Mouse (Mus musculus) 3134 (cell line): ENCODE results near the gene Itga11.
"Not testable (repeated sequence)": the region's sequence is repeated elsewhere in the genome, so short reads cannot be mapped to it uniquely, and the experiment has no call there.

Source experiments
- DNase-seq: peaks from one replicate; pipeline ENCODE4 v3.0.0-alpha.2; 2011; ENCODE audit warnings: low spot score; ENCODE audit not compliant: insufficient read length; ENCODE audit errors: extremely low read depth

Itga11 gene

DNA sequence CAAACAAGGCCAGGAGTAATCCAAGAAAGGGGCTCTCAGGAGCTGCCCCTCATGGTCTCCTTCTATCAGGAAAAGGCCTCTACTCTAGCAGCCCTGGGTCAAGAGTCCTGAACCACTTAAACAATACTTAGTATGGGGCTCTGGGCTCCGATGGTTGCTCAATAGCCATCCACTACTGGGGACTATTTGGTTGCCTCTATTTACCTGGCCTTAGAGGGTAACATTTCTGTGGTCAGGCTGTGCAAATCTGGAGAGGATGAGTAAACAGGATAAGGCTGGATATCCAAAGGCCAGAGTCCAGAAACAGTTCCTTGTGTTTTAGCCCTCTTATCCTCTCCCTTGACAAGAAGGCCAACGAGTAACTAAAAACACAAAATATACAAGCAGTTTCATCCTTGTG lies 137.1 kb downstream of the Itga11 start:
- no peak for DNase-seq

DNA sequence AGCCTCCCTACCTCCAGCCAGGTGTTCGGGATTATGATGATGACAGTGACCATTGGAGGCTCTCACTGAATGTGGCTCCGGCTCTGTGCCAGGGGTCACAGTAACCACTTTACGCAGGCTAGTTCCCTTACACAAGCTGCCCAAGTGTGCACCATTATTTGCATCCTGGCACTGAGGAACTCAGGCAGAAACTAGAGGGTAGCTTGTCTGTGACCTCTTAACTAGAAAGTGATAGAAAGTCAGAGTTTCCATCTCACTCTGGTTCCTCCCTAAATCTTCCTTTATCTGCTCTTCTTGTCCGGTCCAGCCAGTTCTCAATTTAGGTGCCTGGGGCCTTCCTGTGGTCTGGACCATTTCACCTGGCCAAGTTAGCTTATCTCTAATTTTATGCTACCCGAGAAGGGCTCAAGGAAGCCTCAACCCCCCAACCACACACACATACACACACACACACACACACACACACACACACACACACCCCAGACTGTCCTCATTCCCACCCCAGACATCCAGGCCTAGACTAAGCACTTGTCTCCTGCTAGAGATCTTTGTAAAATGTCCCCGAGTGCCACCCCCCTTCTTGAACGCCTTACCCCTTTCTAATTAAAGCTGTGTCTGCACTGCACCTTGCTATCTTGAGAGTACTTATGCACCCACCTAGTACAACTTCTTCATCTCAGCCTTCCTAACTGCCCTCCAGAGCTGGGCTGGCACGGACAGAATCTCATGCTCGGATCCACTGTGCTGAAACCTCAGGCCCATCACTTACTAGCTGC lies 138.9 kb downstream of the Itga11 start:
- DNase-seq = no peak

DNA sequence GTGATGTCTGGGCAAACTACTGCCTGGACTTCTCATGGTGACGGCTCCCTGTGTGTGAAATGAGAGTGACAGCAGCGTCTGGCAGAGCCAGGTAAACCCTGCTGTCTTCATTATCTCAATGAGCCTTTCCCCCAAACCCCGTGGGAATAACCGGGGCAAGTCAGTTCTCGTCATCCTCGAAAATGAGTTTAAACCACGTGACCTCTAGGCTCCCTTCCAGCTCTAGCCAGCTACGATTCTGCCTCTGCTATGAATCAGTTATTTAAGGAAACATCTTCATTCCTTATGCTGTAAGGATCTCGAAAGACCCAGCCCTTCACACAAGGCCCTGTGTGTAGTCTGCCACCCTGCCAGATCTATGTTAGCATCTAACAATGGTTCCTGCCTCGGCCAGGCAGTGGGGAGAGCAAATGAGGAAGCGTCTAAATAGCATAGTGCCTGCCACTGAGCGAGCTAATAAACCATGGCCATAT lies 139.5 kb downstream of the Itga11 start:
- DNase-seq = peak; percentile 28

DNA sequence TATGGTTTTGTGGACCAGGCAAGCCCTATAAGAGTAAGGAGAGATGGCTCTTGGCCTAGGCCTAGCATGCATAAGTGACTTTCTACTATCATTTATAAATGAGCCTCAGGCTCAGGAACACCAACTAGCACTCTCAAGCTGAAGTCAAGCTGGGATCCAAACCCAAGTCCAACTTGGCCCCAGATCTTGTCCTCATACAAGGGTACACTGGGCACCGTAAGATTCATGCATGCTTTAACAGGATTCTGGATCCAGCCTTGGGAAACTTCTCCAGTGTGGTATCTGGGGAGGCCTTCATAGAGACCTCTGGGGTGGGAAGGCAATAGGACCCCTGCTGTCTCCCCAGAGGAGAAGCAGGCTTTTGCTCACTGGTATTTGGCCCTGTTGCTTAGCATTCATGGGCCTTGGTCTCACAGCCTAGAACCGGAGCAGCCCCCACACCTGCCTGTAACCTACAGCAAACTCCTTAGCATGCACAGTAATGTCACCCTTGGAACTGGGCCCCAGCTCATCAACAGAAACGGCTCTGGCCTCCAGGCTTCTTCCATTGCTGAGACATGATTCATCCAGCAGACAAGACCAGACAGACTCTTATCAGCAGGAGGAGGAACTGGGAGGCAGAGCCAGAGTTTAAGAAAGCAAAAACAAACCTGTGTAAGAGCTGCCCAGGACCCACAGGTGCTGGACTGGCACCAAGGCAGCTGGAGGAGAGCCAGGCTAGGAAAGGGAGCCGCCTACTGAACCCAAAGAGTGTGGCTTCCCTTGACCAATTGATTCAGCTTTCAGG lies 140.4 kb downstream of the Itga11 start:
- peak; percentile 52 for DNase-seq

DNA sequence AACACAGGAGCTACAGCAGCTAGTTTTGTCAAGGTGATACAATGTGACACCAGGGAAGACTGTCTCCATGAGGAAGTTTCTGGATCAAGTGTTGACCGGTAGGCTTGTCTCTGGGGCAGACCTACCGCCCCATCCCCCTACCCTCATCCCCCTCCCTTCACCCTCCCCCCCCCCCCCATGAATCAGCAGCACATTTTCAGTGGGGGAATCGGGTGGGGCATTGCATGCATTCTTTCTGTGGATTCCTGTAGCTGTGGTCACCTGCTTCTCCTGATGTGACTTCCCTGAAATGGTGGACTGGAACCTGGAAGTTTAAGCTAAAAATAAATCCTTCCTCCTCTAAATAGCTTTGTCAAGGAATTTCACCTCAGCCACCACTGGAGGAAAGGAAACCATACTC lies 141.9 kb downstream of the Itga11 start:
- no peak for DNase-seq

DNA sequence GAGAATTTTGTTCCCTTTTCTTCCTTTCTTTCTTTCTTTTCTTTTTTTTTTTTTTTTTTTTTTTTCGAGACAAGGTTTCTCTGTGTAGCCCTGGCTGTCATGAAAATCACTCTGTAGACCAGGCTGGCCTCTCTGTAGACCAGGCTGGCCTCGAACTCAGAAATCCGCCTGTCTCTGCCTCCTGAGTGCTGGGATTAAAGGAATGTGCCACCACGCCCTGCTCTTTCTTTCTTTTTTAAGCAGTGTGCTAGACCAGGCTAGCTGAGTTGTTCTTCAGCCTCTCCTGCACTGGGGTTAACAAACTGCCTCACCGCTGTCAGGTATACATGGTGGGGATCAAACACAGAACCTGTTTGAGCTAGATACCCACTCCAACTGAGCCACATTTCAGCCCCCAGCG lies 142.3 kb downstream of the Itga11 start:
- DNase-seq = not testable (repeated sequence)

DNA sequence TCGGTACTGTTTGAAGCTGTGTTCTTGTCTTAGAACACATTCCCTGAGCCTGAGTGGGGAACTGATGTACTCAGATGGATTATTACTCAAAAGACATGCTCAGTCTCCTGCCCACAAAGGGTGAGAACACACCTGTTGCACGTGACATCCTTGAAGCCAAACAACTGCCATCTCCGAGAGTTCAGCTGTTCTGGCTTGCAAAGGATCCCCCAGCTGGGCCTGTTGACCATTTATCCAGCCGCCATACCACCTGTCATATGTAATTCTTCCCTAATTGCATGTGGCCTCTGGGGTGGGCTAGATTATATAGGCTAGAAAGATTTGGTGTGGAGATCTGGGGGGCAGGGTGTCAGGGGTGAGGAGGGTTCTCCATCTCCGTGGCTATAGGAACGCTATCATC lies 143.2 kb downstream of the Itga11 start:
- DNase-seq = no peak

DNA sequence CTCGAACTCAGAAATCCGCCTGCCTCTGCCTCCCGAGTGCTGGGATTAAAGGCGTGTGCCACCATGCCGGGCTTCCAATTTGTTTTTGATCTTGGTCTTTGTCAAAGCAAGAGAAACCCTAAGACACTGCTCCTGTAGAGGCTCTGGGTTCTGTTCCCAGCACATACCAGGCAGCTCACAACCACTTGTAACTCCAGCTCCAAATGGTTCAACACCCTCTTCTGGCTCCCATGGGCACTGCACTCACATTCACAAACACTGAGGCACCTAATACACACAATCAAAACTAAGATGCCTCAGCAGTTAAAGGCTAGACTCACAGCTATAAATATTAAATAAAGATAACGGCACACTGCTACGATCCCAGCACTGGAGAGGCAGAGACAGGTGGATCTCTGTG lies 144.2 kb downstream of the Itga11 start:
- DNase-seq = no peak

DNA sequence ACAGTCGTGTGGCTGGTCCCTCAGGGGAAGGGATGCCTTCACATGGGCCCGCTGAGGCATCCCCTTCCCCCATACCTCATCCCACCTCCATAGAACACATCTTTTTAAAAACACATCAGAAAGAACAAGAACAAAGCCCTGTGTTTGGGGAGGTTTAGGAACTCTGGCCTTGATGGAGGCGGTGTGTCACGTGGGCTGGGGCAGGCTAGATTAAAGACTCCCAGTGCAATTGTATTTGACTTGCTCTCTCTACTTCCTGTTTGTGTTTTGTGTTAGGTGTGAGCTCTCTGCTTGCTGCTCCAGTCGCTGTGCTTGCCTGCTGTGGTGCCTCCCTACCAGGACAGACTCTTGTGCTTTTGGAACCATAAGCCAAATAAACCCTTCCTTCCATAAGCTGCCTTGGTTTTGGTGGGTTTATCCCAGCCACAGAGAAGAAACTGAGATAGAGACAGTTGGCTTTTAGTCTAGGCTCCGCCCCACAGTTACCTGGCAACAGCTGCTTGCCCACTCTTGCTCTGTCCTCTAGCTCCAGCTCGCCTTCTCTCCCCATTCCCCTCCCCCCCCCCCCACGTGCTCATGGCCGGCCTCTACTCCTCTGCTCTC lies 148.3 kb downstream of the Itga11 start:
- DNase-seq = no peak

DNA sequence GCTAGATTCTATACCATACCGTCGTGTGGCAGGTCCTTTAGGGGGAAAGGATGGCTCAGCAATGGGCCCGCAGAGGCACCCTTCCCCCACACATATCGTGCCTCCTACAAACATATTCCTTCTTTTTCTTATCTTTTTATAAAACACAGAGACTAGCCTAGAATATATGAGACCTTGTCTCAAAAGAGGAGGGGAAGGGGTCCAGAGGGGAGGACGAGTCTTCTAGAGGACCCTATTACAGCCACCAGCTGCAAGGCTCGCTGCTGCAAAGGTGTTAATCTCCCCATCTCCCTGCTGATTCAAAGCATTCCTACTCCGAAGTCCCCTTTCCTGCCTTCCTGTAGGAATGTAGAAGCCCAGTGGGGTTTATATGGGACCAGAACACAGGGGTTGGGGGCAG lies 148.8 kb downstream of the Itga11 start:
- no peak for DNase-seq

DNA sequence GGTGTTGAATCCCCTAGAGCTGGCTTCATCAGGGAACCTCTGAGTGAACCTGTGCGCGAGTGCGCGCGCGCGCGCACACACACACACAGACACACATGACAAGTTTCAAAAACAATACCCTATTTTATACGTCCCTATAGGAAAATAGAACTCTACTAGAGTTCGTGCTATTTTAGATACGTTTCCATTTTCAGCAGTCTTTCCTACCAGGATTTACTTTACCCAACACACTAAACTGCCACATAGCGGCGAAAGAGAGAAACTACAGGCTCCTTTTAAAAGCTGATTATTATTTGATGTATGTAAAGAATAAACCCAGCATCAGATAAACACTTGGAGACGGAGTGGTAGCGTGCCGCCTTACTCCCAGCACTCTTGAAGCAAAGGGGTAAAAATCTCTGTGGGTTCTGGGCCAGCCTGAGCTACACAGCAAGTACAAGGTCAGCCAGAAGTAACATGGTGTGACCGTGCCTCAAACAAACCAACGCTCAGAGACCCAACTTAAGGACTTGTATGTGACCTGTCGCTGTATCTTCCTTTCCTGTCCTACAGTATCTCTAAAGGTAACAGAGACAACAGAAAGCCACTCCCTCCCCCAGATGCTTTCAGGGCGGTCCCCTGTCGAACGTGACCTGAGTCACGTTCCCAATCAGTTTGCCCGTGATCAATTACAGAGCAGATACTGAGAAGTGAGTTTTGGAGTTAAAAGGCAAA lies 150.5 kb downstream of the Itga11 start:
- DNase-seq = peak; percentile 56

DNA sequence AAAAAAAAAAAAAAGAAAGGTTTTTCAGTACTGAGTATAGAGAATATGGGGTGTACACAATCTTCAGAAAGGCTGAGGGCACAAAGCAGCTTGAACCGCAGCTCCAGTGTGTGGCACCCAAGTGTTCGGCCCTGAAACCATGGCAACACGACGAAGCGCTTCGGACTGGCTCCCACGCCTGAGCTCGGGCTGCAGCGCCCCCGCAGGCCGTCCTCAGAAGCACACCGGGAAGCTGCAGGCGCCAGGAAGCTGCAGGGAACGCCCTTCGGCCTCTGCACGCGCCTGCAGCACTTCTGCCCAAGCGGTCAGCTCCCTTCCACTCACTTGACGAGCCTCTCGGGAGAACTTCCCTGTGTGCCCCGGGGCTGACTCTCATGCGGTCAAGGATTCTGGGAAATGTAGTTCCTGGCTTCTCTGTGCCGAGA lies 151.0 kb downstream of the Itga11 start:
- DNase-seq = peak; percentile 99

DNA sequence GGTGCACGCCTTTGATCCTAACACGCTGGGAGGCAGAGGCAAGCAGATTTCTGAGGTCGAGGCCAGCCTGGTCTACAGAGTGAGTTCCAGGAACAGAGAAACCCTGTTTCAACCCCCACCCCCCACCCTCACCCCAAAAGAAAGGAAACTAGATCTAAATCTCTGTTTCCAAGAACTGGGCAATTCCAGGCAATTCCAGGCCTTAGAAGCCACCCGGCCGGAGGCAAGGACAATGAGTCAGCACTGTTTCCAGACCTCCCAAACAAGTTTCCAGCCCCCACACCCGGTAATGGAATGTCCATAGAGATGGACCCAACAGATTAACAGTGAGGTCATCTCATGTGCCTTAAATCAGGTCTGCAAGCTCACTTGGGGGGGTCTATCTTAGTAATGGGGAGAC lies 152.3 kb downstream of the Itga11 start:
- DNase-seq = peak; percentile 23
